Comparison of ENCODE assay signal across 8 mouse cellular contexts in the genomic region with DNA sequence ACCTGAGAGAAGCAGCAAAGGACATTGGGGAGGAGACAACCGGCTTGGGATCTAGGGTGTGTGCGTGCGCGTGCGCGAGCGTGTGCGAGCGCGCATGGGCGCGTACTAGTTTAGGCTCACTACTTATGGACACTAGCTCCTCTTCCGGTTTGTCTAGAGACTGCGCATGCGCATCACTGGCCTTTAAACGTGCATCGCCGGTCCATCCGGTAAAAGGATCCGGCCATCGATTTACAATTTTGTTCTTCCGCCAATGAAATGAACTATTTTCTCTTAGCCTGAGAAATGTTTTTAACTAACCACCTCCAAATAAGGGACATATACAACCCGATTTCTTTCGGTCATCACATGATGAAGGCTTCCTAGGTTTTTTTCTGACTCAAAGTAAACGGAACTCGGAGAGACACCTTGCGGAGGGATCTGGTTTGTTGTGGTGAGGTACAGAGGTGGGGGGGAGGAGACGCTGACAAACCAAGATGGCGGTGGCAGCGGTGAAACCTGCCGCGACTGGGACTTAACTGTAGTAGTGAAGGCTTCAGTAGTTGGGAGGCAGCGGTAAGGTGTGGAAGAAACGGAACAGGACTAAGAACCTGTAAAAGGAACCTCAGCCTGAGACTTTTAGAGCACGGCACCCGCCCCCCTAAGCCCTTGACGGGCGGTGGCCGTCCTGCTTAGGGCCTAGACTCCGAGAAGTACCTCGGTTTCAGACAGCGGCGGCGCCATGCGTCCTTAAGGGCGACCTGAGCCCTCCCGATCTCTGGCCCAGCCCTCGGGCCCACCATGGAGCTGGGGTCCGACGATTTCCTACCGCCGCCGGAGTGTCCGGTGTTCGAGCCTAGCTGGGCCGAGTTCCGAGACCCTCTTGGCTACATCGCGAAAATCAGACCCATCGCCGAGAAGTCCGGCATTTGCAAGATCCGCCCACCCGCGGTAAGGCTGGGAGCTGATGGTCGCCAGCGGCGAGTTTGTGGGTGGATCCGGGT. TPM values are rescaled to one million over a fixed set of nuclear protein-coding genes. Genes with fewer than 3 reads are reported as not detected.
DNase-seq lines count a peak whose midpoint lies in the region; ATAC-seq and TF ChIP-seq lines count a peak whose summit lies in the region.

Gene Kdm5c (plus strand): TSS at position 240 of the 983 bp plus-strand sequence.

- H3K4me3 ChIP-seq in G1E (ENCODE audit: low read depth, low read length): peak within 1 kb of the TSS; percentile 85
- peak within 1 kb of the TSS; percentile 96 for H3K4me3 ChIP-seq in forebrain, embryonic 16.5 days (replicated peaks; ENCODE audit: low read length)
- H3K4me3 ChIP-seq in layer of hippocampus, adult 2 months: peak within 1 kb of the TSS; percentile 78
- H3K4me3 ChIP-seq in lung, embryonic 14.5 days (ENCODE audit: low read depth, low read length): peak within 1 kb of the TSS; percentile 57
- peak within 1 kb of the TSS; percentile 90 for H3K4me3 ChIP-seq in olfactory bulb, adult 2 months (ENCODE audit: insufficient read depth, low read depth, low read length)
- peak within 1 kb of the TSS; percentile 99 for H3K4me3 ChIP-seq in thymus, adult 2 months (ENCODE audit: control insufficient read depth, insufficient read depth, low read length)

- H3K9me3 ChIP-seq in G1E (replicated peaks): no peaks in the 10 kb centered on the region
- H3K9me3 ChIP-seq in forebrain, embryonic 16.5 days (ENCODE audit: control insufficient read depth, low read length): no peaks in the 10 kb centered on the region
- H3K9me3 ChIP-seq in lung, embryonic 14.5 days (ENCODE audit: low read depth, low read length): no peaks in the 10 kb centered on the region

- peak within 1 kb of the TSS; percentile 67 for H3K27ac ChIP-seq in forebrain, embryonic 16.5 days (ENCODE audit: low read length)
- H3K27ac ChIP-seq in layer of hippocampus, adult 2 months: peak within 1 kb of the TSS; percentile 97
- H3K27ac ChIP-seq in lung, embryonic 14.5 days (ENCODE audit: low read depth): peak within 1 kb of the TSS; percentile 67; the same call in 1 of the 2 replicates
- H3K27ac ChIP-seq in olfactory bulb, adult 2 months (ENCODE audit: insufficient read depth, low read depth, low read length): peak within 1 kb of the TSS; percentile 85
- H3K27ac ChIP-seq in thymus, adult 2 months (ENCODE audit: control insufficient read depth, insufficient read depth, low read length): peak within 1 kb of the TSS; percentile 63; the same call in 1 of the 2 replicates

- peak; percentile 92 for ATAC-seq in G1E (ENCODE audit: extremely low read depth, insufficient number of reproducible peaks, low FRiP score, poor library complexity, severe bottlenecking)
- ATAC-seq in forebrain, embryonic 16.5 days: peak; percentile 98
- ATAC-seq in lung, embryonic 14.5 days (ENCODE audit: insufficient read depth): peak; percentile 99

- peak within 1 kb of the TSS; percentile 88 for H3K9ac ChIP-seq in forebrain, embryonic 16.5 days (replicated peaks; ENCODE audit: low read depth, low read length)
- H3K9ac ChIP-seq in lung, embryonic 14.5 days: peak within 1 kb of the TSS; percentile 76

- intact Hi-C loops in heart, postnatal 36 days (cut with DNase I): loop anchor here (5.0 kb wide), 2 partner anchors 109 to 216 kb away; partner anchors contain the start of genes Ribc1, Smc1a and Tspyl2

- H3K4me1 ChIP-seq in G1E (ENCODE audit: insufficient read depth, low read depth, low read length): peaks cover 11% of the 10 kb centered on the region
- peaks cover 19% of the 10 kb centered on the region for H3K4me1 ChIP-seq in forebrain, embryonic 16.5 days (replicated peaks; ENCODE audit: control insufficient read depth, insufficient read depth, low read length)
- no peaks in the 10 kb centered on the region for H3K4me1 ChIP-seq in lung, embryonic 14.5 days (ENCODE audit: insufficient read depth)
- H3K4me1 ChIP-seq in olfactory bulb, adult 2 months (ENCODE audit: control insufficient read depth, insufficient read depth, low read length): no peaks in the 10 kb centered on the region
- H3K4me1 ChIP-seq in thymus, adult 2 months (replicated peaks; ENCODE audit: control insufficient read depth, insufficient read depth, low read length): peaks cover 2% of the 10 kb centered on the region; the same call in 1 of the 2 replicates

- under 1% methylated on average over 69 of the region's 69 CpGs for WGBS in forebrain, embryonic 16.5 days
- 1% methylated on average over 63 of the region's 69 CpGs for WGBS in lung, embryonic 14.5 days
- under 1% methylated on average over 69 of the region's 69 CpGs for WGBS in olfactory bulb, adult 2 months
- WGBS in thymus, adult 2 months: under 1% methylated on average over 68 of the region's 69 CpGs

- peak within 1 kb of the TSS; percentile 82 for H3K4me2 ChIP-seq in forebrain, embryonic 16.5 days (ENCODE audit: low read length)
- H3K4me2 ChIP-seq in lung, embryonic 14.5 days: peak within 1 kb of the TSS; percentile 69

- no peak for TF ChIP-seq POLR2A in olfactory bulb, adult 2 months (IDR thresholded peaks at IDR 0.05; ENCODE audit: insufficient read depth, low read depth, low read length)
- TF ChIP-seq POLR2A in thymus, adult 2 months (IDR thresholded peaks at IDR 0.05; ENCODE audit: control insufficient read depth, extremely low read depth, insufficient read depth, low read length, poor library complexity): no peak

- H3K27me3 ChIP-seq in G1E (ENCODE audit: insufficient read depth, low read length): no peaks in the 10 kb centered on the region
- 0 out of 2 replicates have a peak, but pooled peaks cover 2% of the 10 kb centered on the region for H3K27me3 ChIP-seq in forebrain, embryonic 16.5 days (replicated peaks; ENCODE audit: control insufficient read depth, insufficient read depth, low read length)
- H3K27me3 ChIP-seq in lung, embryonic 14.5 days (ENCODE audit: insufficient read depth, low read length): no peaks in the 10 kb centered on the region
- H3K27me3 ChIP-seq in thymus, adult 2 months (ENCODE audit: control insufficient read depth, insufficient read depth, low read length): no peaks in the 10 kb centered on the region

- TF ChIP-seq CTCF in G1E (IDR thresholded peaks at IDR 0.05; ENCODE audit: low read depth, low read length): no peak
- TF ChIP-seq CTCF in layer of hippocampus, adult 2 months (conservative IDR thresholded peaks at IDR 0.05): no peak
- no peak for TF ChIP-seq CTCF in lung, embryonic 14.5 days (IDR thresholded peaks at IDR 0.05; ENCODE audit: low read depth)
- no peak for TF ChIP-seq CTCF in olfactory bulb, adult 2 months (IDR thresholded peaks at IDR 0.05; ENCODE audit: insufficient read depth, low read depth, low read length)
- no peak for TF ChIP-seq CTCF in thymus, adult 2 months (IDR thresholded peaks at IDR 0.05; ENCODE audit: borderline replicate concordance, control insufficient read depth, extremely low read depth, insufficient read depth, low read length, poor library complexity)

- peak; percentile 70 for DNase-seq in G1E (ENCODE audit: low spot score)
- peak; percentile 91 to 98 for DNase-seq in cerebellum, adult 18-20 months
- DNase-seq in heart, postnatal 36 days: peak; percentile 85 to 95
- peak; percentile 85 to 98 for DNase-seq in layer of hippocampus, adult 2 months (ENCODE audit: low spot score in 2 of 2)
- DNase-seq in lung, embryonic 14.5 days: peak; percentile 99
- peak; percentile 84 for DNase-seq in thymus, adult 2 months

- peaks cover 27% of the 10 kb centered on the region for H3K36me3 ChIP-seq in G1E (replicated peaks)
- H3K36me3 ChIP-seq in forebrain, embryonic 16.5 days (ENCODE audit: control insufficient read depth, insufficient read depth): no peaks in the 10 kb centered on the region
- peaks cover 10% of the 10 kb centered on the region; the same call in 1 of the 2 replicates for H3K36me3 ChIP-seq in lung, embryonic 14.5 days (ENCODE audit: insufficient read depth)
- no peaks in the 10 kb centered on the region for H3K36me3 ChIP-seq in thymus, adult 2 months (ENCODE audit: control insufficient read depth, insufficient read depth, low read length)

RNA-seq across cellular contexts. Expression of gene Kdm5c, which starts in this region (rescaled TPM):
- total RNA-seq in G1E (2014; fragmentation: Nextera tagmentation) (99.4 and 130 TPM in 2 replicates), G1E (2017) (48.0 and 48.2 TPM in 2 replicates)
- polyA plus RNA-seq in G1E (2012): 67.7 and 71.5 TPM in 2 replicates
- polyA plus RNA-seq in forebrain, embryonic 16.5 days (2015; fragmentation: Nextera tagmentation; extraction: Ambion mirVana): 38.3 and 38.6 TPM in 2 replicates
- 10 to 100 TPM; 31.6 to 50.0 TPM for total RNA-seq in heart, postnatal 36 days (2021)
- 10 to 100 TPM; 47.4 to 66.1 TPM for total RNA-seq in layer of hippocampus, adult 2 months (2021)
- polyA plus RNA-seq in lung, embryonic 14.5 days (2014; fragmentation: Nextera tagmentation; extraction: Ambion mirVana): 34.0 and 50.5 TPM in 2 replicates
- polyA plus RNA-seq in olfactory bulb, adult 2 months (2012; ENCODE audit: insufficient read depth, insufficient read length, low replicate concordance, missing spikeins): not detected in 2 replicates
- 92.5 and 114 TPM in 2 replicates for polyA plus RNA-seq in thymus, adult 2 months (2012; rRNA removed)

Comparison
In these comparisons a context has a peak if more than half of its experiments do, and no peak if none do; other contexts are left out.
1. Peak in every context shown above with its lines: DNase-seq, ATAC-seq, H3K4me3 ChIP-seq and H3K27ac ChIP-seq.